Mouse (Mus musculus): ENCODE data around the gene Anxa9. TPM values are rescaled to one million over a fixed set of nuclear protein-coding genes. Genes with fewer than 3 reads are reported as not detected.
A peak's percentile ranks its signal among the peaks of the same experiment; 100 is the strongest.

Gene Anxa9
- polyA plus RNA-seq, 1 experiment from 2014 or later, result 2.0 TPM

DNA sequence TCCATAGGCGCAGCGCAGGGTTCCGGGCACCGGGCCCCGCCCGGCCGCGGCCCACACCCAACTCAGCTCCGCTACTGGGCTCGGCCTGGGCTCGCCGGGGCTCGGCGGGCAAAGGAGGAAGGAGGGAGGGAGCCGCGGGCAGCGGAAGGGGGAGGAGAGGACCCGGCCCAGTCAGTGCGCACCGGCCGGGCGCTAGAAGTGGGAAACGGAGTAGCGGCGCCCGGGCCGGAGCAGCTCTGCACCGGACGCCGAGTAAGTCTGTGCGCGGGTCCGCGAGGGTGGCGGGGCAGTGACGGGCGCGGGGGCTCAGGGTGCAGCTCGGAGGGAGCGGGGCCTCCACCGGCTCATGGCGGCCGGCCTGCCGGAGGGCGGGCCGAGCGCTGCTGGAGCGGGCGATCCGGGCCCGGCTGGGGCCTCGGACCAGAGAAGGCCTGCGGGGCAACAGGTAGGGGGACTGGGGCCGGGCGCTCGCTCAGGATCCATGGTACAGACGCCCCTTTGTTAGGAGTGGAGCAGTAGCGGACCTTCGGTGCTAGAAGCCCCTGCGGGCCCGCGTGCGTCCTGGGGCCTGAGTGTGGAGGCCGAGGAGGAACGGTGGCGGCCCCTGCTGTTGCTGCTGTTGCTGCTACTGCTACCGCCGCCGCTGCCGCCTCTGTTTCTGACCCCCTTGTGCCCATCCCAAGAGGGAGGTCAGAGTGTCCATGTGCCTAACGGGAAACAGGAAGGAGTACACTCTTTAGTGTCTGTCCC is 8.3 kb upstream of the Anxa9 start:
- Histone ChIP-seq H3K9ac (ENCODE audit: low read depth, low read length) (peak overlapping the region; percentile 85), H3K4me2 (replicated peaks; ENCODE audit: low read depth) (peak overlapping the region; percentile 82), H3K4me1 (replicated peaks; ENCODE audit: control insufficient read depth, insufficient read depth, low read length) (peaks cover 13% of the 10 kb centered on the region; the same call in 1 of the 2 replicates), H3K4me3 (ENCODE audit: low read depth, low read length) (peak overlapping the region; percentile 87), H3K36me3 (ENCODE audit: control insufficient read depth, insufficient read depth) (peaks cover 8% of the 10 kb centered on the region), H3K9me3 (ENCODE audit: control insufficient read depth) (no peaks in the 10 kb centered on the region), H3K27me3 (replicated peaks; ENCODE audit: control insufficient read depth, insufficient read depth, low read length) (no peaks in the 10 kb centered on the region), H3K27ac (ENCODE audit: low read depth, low read length) (peak overlapping the region; percentile 87)
- peak; percentile 88 for ATAC-seq
- WGBS, result under 1% methylated on average over 66 of the region's 71 CpGs
- TF ChIP-seq CTCF (IDR thresholded peaks at IDR 0.05; ENCODE audit: low read depth), result peak; percentile 73

DNA sequence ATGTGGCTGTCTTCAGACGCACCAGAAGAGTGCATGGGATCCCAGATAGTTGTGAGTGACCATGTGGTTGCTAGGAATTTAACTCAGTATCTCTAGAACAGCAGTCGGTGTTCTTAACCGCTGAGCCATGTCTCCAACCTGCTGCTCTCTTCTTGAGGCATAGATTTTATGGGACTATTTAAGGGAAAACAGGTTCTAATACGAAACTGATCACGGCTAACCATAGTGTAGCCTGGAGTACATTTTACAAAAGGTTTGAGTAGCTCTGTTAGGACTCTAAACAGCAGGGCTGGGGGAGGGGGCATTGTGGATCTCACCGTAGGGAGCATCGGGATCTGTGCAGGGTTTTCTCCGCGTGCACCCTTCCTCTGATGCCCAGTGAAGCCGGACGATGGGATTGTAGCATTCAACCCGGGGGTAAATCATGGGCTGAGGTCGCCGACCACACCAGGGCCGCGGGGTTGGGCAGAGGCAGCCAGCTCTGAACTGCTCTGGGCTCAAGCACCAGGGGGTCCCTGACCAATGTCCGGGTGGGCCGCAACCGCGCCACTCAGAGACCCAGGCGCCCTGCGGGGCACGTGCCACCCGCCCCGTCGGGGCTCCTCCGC is 7.6 kb upstream of the Anxa9 start, which contains the start of gene Cers2:
Cers2 (plus strand) TSS at position 306 of the 608 bp plus-strand sequence.
- Histone ChIP-seq H3K27me3 (replicated peaks; ENCODE audit: control insufficient read depth, insufficient read depth, low read length) (no peaks in the 10 kb centered on the region), H3K9ac (ENCODE audit: low read depth, low read length) (peak within 1 kb of the TSS; percentile 85), H3K36me3 (ENCODE audit: control insufficient read depth, insufficient read depth) (peaks cover under 1% of the 10 kb centered on the region; the same call in 1 of the 2 replicates), H3K4me2 (replicated peaks; ENCODE audit: low read depth) (peak within 1 kb of the TSS; percentile 82), H3K27ac (ENCODE audit: low read depth, low read length) (peak within 1 kb of the TSS; percentile 87), H3K9me3 (ENCODE audit: control insufficient read depth) (no peaks in the 10 kb centered on the region), H3K4me1 (replicated peaks; ENCODE audit: control insufficient read depth, insufficient read depth, low read length) (peaks cover 13% of the 10 kb centered on the region; the same call in 1 of the 2 replicates), H3K4me3 (ENCODE audit: low read depth, low read length) (peak within 1 kb of the TSS; percentile 87)
- no peak for TF ChIP-seq CTCF (IDR thresholded peaks at IDR 0.05; ENCODE audit: low read depth)
- ATAC-seq, result no peak
- WGBS, result 7% methylated on average over 27 of the region's 27 CpGs

DNA sequence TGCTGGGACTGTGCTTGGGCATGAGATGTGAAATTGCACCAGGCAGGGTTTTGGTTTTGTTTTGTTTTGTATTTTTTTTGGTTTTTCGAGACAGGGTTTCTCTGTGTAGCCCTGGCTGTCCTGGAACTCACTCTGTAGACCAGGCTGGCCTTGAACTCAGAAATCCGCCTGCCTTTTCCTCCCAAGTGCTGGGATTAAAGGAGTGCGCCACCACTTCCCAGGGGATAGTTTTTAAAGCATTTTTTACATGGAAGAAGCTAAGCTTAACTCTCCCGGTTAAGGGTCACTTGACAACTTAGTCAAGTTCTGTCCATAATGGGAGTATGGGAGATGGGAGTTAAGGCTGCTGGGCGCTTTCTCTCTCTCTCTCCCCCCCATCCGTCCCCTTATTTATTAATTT is 7.1 kb upstream of the Anxa9 start:
- WGBS, result 80% methylated on average over 6 of the region's 6 CpGs
- H3K9ac ChIP-seq (ENCODE audit: low read depth, low read length), result no peak overlapping the region
- peaks cover 13% of the 10 kb centered on the region; the same call in 1 of the 2 replicates for H3K4me1 ChIP-seq (replicated peaks; ENCODE audit: control insufficient read depth, insufficient read depth, low read length)
- no peaks in the 10 kb centered on the region for H3K27me3 ChIP-seq (replicated peaks; ENCODE audit: control insufficient read depth, insufficient read depth, low read length)
- peak overlapping the region; percentile 82 for H3K4me2 ChIP-seq (replicated peaks; ENCODE audit: low read depth)
- ATAC-seq, result no peak
- H3K27ac ChIP-seq (ENCODE audit: low read depth, low read length), result no peak overlapping the region
- H3K36me3 ChIP-seq (ENCODE audit: control insufficient read depth, insufficient read depth), result no peaks in the 10 kb centered on the region
- H3K4me3 ChIP-seq (ENCODE audit: low read depth, low read length), result no peak overlapping the region
- no peaks in the 10 kb centered on the region for H3K9me3 ChIP-seq (ENCODE audit: control insufficient read depth)
- no peak for TF ChIP-seq CTCF (IDR thresholded peaks at IDR 0.05; ENCODE audit: low read depth)

DNA sequence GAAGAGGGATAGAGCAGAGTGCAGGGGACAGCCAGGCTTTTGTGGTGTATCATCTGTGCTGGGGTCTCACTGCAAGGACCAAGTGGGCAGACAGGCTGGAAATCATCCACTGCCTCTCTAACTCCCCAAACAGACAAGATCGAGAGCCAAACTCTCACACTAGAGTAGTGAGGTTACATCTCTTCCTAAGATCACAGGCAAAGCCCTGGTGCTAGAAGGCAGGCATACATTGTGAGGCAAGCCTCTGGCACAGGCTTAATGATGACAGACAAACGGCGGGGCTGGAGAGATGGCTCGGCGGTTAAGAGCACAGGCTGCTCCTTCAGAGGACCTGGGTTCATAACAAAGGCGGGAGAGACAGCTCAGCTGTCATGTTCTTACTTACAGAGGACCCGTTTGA is 6.5 kb upstream of the Anxa9 start:
- no peak for ATAC-seq
- Histone ChIP-seq H3K4me1 (replicated peaks; ENCODE audit: control insufficient read depth, insufficient read depth, low read length) (peaks cover 9% of the 10 kb centered on the region; the same call in 1 of the 2 replicates), H3K4me2 (replicated peaks; ENCODE audit: low read depth) (no peak overlapping the region), H3K9ac (ENCODE audit: low read depth, low read length) (no peak overlapping the region), H3K36me3 (ENCODE audit: control insufficient read depth, insufficient read depth) (no peaks in the 10 kb centered on the region), H3K27me3 (replicated peaks; ENCODE audit: control insufficient read depth, insufficient read depth, low read length) (no peaks in the 10 kb centered on the region), H3K9me3 (ENCODE audit: control insufficient read depth) (no peaks in the 10 kb centered on the region), H3K4me3 (ENCODE audit: low read depth, low read length) (no peak overlapping the region), H3K27ac (ENCODE audit: low read depth, low read length) (no peak overlapping the region)
- WGBS, result 71% methylated on average over 7 of the region's 7 CpGs
- TF ChIP-seq CTCF (IDR thresholded peaks at IDR 0.05; ENCODE audit: low read depth), result no peak

DNA sequence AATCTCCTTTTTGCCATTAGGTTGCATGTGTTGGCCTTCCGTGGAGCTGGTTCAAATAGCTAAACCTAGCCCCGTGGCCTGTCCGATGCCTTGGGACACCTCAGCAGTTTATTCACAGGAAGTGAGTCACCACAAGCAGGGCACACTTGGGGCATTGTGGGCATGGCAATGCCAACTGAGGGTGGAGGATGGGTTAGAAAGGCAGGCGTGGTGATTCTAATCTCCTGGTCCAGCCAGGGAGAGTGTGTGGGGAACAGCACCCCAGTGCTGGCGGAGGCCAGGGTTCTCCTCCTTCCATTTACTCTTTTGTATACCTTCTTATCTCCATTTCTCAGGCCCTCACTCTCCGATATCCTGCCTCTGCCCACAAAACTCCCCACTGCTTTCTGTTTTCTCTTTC is 5.6 kb upstream of the Anxa9 start:
- no peak overlapping the region for H3K4me3 ChIP-seq (ENCODE audit: low read depth, low read length)
- no peak for TF ChIP-seq CTCF (IDR thresholded peaks at IDR 0.05; ENCODE audit: low read depth)
- H3K27ac ChIP-seq (ENCODE audit: low read depth, low read length), result no peak overlapping the region
- no peak overlapping the region for H3K9ac ChIP-seq (ENCODE audit: low read depth, low read length)
- ATAC-seq, result no peak
- H3K27me3 ChIP-seq (replicated peaks; ENCODE audit: control insufficient read depth, insufficient read depth, low read length), result no peaks in the 10 kb centered on the region
- no peak overlapping the region for H3K4me2 ChIP-seq (replicated peaks; ENCODE audit: low read depth)
- no peaks in the 10 kb centered on the region for H3K36me3 ChIP-seq (ENCODE audit: control insufficient read depth, insufficient read depth)
- H3K4me1 ChIP-seq (replicated peaks; ENCODE audit: control insufficient read depth, insufficient read depth, low read length), result peaks cover 5% of the 10 kb centered on the region; the same call in 1 of the 2 replicates
- no peaks in the 10 kb centered on the region for H3K9me3 ChIP-seq (ENCODE audit: control insufficient read depth)
- WGBS, result 76% methylated on average over 6 of the region's 6 CpGs
